9 mouse cellular contexts compared by ENCODE assay signal in genomic region chr2:132715421-132716070, GRCm38 (mm10). TPM values are rescaled to one million over a fixed set of nuclear protein-coding genes. Genes with fewer than 3 reads are reported as not detected.
DNase-seq lines count a peak whose midpoint lies in the region; ATAC-seq and TF ChIP-seq lines count a peak whose summit lies in the region.
"Had no signal": no experiment of that assay in that cellular context is flagged by ENCODE, and none has a peak within 500 bp of the region (broad histone marks: within the 10 kb centered on the region; RNA-seq: fewer than 3 reads in every experiment).

No protein-coding gene starts in this region.

- intact Hi-C loops in left cerebral cortex, adult 2 months (cut with DNase I): loop anchor here (2.0 to 5.0 kb wide), 3 partner anchors 42 to 201 kb away; partner anchors contain the start of gene Chgb
- intact Hi-C loops in gastrocnemius, postnatal 14 days (cut with DNase I; ENCODE audit: low total_unique reads): loop anchor here (5.0 kb wide), 1 partner anchor 198 kb away; no protein-coding TSS in a partner anchor

- no peak overlapping the region for H3K4me3 ChIP-seq in left cerebral cortex, adult 2 months
- no peak overlapping the region for H3K4me3 ChIP-seq in heart, embryonic 13.5 days
- H3K4me3 ChIP-seq in midbrain, postnatal 0 days (ENCODE audit: low read depth, low read length): no peak overlapping the region
- H3K4me3 ChIP-seq: megakaryocyte, embryonic 14.5 days had no signal

- H3K4me1 ChIP-seq in heart, embryonic 13.5 days: peaks cover 18% of the 10 kb centered on the region
- 0 out of 2 replicates have a peak, but pooled peaks cover 2% of the 10 kb centered on the region for H3K4me1 ChIP-seq in midbrain, postnatal 0 days (ENCODE audit: insufficient read depth, low read length)

- H3K4me2 ChIP-seq in heart, embryonic 13.5 days: peak overlapping the region; percentile 20; the same call in 1 of the 2 replicates
- no peak overlapping the region for H3K4me2 ChIP-seq in midbrain, postnatal 0 days (ENCODE audit: low read depth, low read length, poor library complexity, severe bottlenecking)

- no peak for DNase-seq in left cerebral cortex, adult 2 months (ENCODE audit: extremely low spot score in 1 of 2, low spot score in 2 of 2)
- DNase-seq in left cerebral cortex, adult 18-20 months (ENCODE audit: low spot score in 2 of 2): no peak
- DNase-seq in cerebellum, postnatal 14 days: peak; percentile 56 to 68
- DNase-seq in midbrain, postnatal 0 days (ENCODE audit: low spot score): peak; percentile 78
- no peak for DNase-seq in gastrocnemius, postnatal 14 days
- no peak for DNase-seq in adrenal gland, adult 2 months
- no peak for DNase-seq in adrenal gland, postnatal 25 days

- peak; percentile 55; the same call in 1 of the 2 replicates for ATAC-seq in heart, embryonic 13.5 days (ENCODE audit: extremely low read depth, insufficient number of reproducible peaks, low FRiP score, low TSS enrichment)
- peak; percentile 81 for ATAC-seq in midbrain, postnatal 0 days (ENCODE audit: low FRiP score)

- no peak for TF ChIP-seq CTCF in left cerebral cortex, adult 2 months (IDR thresholded peaks at IDR 0.05)
- no peak for TF ChIP-seq CTCF in midbrain, postnatal 0 days (IDR thresholded peaks at IDR 0.05)

- H3K9me3 ChIP-seq in heart, embryonic 13.5 days: no peaks in the 10 kb centered on the region
- H3K9me3 ChIP-seq in midbrain, postnatal 0 days (ENCODE audit: low read length): no peaks in the 10 kb centered on the region

- H3K9ac ChIP-seq in heart, embryonic 13.5 days: peak overlapping the region; percentile 25; the same call in 1 of the 2 replicates
- H3K9ac ChIP-seq in midbrain, postnatal 0 days (replicated peaks; ENCODE audit: low read length, poor library complexity, severe bottlenecking): no peak overlapping the region

- peaks cover 5% of the 10 kb centered on the region; the same call in 1 of the 2 replicates for H3K36me3 ChIP-seq in heart, embryonic 13.5 days
- H3K36me3 ChIP-seq in midbrain, postnatal 0 days (ENCODE audit: insufficient read depth, low read length): no peaks in the 10 kb centered on the region

- H3K27me3 ChIP-seq in heart, embryonic 13.5 days (replicated peaks): no peaks in the 10 kb centered on the region
- H3K27me3 ChIP-seq in midbrain, postnatal 0 days (ENCODE audit: insufficient read depth, low read length): no peaks in the 10 kb centered on the region
- H3K27me3 ChIP-seq: megakaryocyte, embryonic 14.5 days had no signal

- WGBS in heart, embryonic 13.5 days: 40% methylated on average over 12 of the region's 12 CpGs
- WGBS in midbrain, postnatal 0 days: 36% methylated on average over 12 of the region's 12 CpGs

- H3K27ac ChIP-seq in left cerebral cortex, adult 2 months: peak overlapping the region; percentile 79
- H3K27ac ChIP-seq in heart, embryonic 13.5 days (replicated peaks): peak overlapping the region; percentile 69
- H3K27ac ChIP-seq in midbrain, postnatal 0 days (ENCODE audit: low read depth, low read length): no peak overlapping the region

RNA-seq across cellular contexts. Expression of gene Shld1, which starts 28.8 kb away (rescaled TPM):
- total RNA-seq in left cerebral cortex, adult 2 months (2021): 10 to 100 TPM in 1 of 2 experiments, 1 to 10 TPM in 1; 9.6 to 10.7 TPM
- 1 to 10 TPM; 7.9 to 8.7 TPM for total RNA-seq in left cerebral cortex, adult 18-20 months (2021)
- polyA plus RNA-seq in heart, embryonic 13.5 days (2015; fragmentation: Nextera tagmentation; extraction: Ambion mirVana): 13.4 and 14.9 TPM in 2 replicates
- 16.0 and 17.1 TPM in 2 replicates for total RNA-seq in midbrain, postnatal 0 days (2014; rRNA removed)
- 15.7 and 17.1 TPM in 2 replicates for polyA plus RNA-seq in midbrain, postnatal 0 days (2015; fragmentation: Nextera tagmentation; extraction: Ambion mirVana)
- 1 to 10 TPM; 3.1 to 3.2 TPM for total RNA-seq in gastrocnemius, postnatal 14 days (2021)
- total RNA-seq in adrenal gland, adult 2 months (2021): 1 to 10 TPM; 6.6 to 8.0 TPM
- 10.1 and 10.3 TPM in 2 replicates for polyA plus RNA-seq in adrenal gland, adult 2 months (2012; rRNA removed)
- 8.8 and 13.8 TPM in 2 replicates for total RNA-seq in adrenal gland, postnatal 25 days (2021)

Comparison
In these comparisons a context has a peak if more than half of its experiments do, and no peak if none do; other contexts are left out.
1. DNase-seq: peak in cerebellum, postnatal 14 days (2 of 2) and midbrain, postnatal 0 days (single experiment); none in left cerebral cortex, adult 2 months (0 of 2), left cerebral cortex, adult 18-20 months (0 of 2), gastrocnemius, postnatal 14 days (single experiment), adrenal gland, adult 2 months (single experiment) and adrenal gland, postnatal 25 days (single experiment).